Mouse (Mus musculus): ENCODE data around the gene Ush1c. TPM values are rescaled to one million over a fixed set of nuclear protein-coding genes. Genes with fewer than 3 reads are reported as not detected.
"Not testable (repeated sequence)": the region's sequence is repeated elsewhere in the genome, so short reads cannot be mapped to it uniquely, and the experiment has no call there.

Ush1c gene
- total RNA-seq, 2 experiments from 2014 or later, result 0.16 TPM; not detected in 1

DNA sequence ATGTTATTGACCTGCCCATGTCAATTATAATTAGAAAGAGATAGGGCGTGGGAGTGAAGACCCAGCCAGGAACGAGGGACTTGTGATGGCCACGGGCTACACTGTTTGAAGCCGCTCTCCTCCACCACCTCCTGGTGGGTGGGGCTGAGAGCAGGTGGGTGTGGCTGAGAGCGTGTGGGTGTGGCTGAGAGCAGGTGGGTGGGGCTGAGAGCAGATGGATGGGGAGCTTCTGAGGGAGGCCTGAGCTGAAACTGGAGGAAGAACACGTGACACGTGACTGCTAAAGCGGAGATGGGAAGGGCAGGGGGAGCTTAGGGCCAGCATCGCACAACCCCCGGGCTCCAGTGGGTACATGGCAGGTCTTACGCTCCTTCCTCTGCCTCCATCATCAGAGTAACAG is 19.9 kb downstream of the Ush1c start:
- DNase-seq (ENCODE audit: extremely low spot score in 1 of 2, low spot score in 2 of 2), result no peak
- intact Hi-C loops (cut with DNase I), result no loop called here

DNA sequence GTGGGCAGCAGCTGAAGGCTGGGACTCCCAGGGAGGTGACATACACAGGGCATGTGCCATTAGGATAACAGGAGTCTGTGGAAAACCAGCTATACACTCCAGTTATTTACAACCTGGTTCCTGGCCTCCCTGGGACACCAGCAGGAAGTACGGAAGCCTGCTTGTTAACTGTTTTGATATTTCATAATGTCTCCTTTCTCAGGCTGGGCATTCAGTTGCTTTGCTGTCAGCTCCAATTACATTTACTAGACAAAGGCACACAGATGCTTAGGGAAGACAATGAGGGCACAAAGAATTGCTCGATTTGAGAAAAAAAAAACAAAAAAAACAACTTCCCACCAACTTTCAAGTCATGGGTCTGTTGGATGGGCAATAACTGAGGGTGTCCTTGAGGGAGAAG is 21.8 kb downstream of the Ush1c start:
- intact Hi-C loops (cut with DNase I), result no loop called here
- no peak for DNase-seq (ENCODE audit: extremely low spot score in 1 of 2, low spot score in 2 of 2)

GRCm38 (mm10) chr7:46210276-46210675 is 28.0 kb downstream of the Ush1c start:
- intact Hi-C loops (cut with DNase I), result no loop called here
- no peak for DNase-seq (ENCODE audit: extremely low spot score in 1 of 2, low spot score in 2 of 2)

DNA sequence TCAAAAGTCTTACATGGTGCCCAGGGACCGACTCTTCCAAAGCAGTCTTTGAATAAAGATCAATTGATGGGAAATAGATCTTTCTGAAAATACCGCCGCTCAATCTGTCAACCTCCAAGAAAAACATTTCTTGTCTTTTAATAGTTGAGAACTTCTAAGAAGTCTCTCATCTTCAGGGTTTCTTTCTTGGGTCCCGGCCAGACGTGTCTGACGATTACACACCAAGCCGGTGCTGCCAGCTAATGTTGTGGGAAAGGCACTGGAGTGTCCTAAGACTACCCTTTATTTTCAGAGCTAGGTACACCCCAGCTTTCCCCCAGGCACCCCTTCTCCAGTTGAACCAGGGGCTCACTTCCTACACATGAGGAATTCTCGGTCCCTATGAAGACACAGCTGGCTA is 30.2 kb downstream of the Ush1c start:
- intact Hi-C loops (cut with DNase I), result no loop called here
- DNase-seq (ENCODE audit: extremely low spot score in 1 of 2, low spot score in 2 of 2), result peak; percentile 28 to 50

- DNase-seq (ENCODE audit: extremely low spot score in 1 of 2, low spot score in 2 of 2), result no peak
- intact Hi-C loops (cut with DNase I), result loop anchor here (2.0 kb wide), 1 partner anchor 106 kb away; no protein-coding TSS in a partner anchor
Measured at GRCm38 (mm10) chr7:46204775-46205174, 33.5 kb downstream of the Ush1c start.

GRCm38 (mm10) chr7:46204046-46204471 is 34.2 kb downstream of the Ush1c start:
- intact Hi-C loops (cut with DNase I), result loop anchor here (2.0 kb wide), 1 partner anchor 105 kb away; no protein-coding TSS in a partner anchor
- DNase-seq (ENCODE audit: extremely low spot score in 1 of 2, low spot score in 2 of 2), result peak; percentile 43 to 56

DNA sequence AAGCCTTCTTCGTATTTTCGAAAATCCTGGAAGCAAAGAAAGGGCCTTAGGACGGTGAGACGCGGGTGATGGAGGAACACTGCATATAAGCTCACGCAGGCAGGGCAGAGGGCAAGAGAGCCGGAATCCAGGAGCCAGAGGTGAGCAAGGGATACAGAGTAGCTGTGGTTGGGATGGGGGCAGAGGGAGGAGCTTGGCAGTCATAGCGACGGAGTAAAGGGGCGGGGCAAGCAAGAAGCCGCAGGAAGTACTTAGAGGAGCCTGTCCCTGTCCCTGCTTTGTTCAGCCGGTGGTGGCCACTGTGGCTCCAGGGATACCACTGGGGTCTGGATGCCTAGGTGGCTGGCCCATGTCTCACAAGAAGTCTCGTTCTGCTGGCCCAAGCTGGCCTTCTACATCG is 36.7 kb downstream of the Ush1c start:
- DNase-seq (ENCODE audit: extremely low spot score in 1 of 2, low spot score in 2 of 2), result no peak
- intact Hi-C loops (cut with DNase I), result no loop called here

GRCm38 (mm10) chr7:46200021-46200420 is 38.3 kb downstream of the Ush1c start:
- intact Hi-C loops (cut with DNase I), result no loop called here
- DNase-seq (ENCODE audit: extremely low spot score in 1 of 2, low spot score in 2 of 2), result no peak

DNA sequence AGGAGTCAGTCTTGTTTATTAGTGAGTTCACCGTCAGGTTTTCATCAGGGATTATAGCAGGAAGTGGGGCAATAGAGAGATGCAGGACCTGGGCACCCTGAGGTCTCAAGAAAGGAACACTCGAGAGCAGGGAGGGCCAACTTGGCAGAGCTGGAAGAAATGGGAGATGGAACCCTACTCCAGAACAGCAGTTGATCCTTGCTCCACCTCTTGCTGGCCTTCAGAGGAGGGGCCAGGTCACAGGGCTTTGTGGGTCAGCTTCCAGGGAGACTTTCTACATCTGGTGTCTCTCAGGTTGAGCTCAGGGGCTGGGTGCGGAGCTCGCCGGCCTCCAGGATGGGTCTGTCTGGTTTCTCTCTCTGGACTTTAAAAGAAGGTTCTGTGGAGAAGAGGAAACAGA is 42.9 kb downstream of the Ush1c start:
- no peak for DNase-seq (ENCODE audit: extremely low spot score in 1 of 2, low spot score in 2 of 2)
- intact Hi-C loops (cut with DNase I), result no loop called here

GRCm38 (mm10) chr7:46184232-46184631 is 54.1 kb downstream of the Ush1c start:
- no peak for DNase-seq (ENCODE audit: extremely low spot score in 1 of 2, low spot score in 2 of 2)
- intact Hi-C loops (cut with DNase I), result no loop called here

- intact Hi-C loops (cut with DNase I), result loop anchor here (2.0 kb wide), 1 partner anchor 85 kb away; no protein-coding TSS in a partner anchor
- DNase-seq (ENCODE audit: extremely low spot score in 1 of 2, low spot score in 2 of 2), result peak in 1 of 2 experiments; percentile 55
Measured at GRCm38 (mm10) chr7:46181590-46181989, 56.7 kb downstream of the Ush1c start.

DNA sequence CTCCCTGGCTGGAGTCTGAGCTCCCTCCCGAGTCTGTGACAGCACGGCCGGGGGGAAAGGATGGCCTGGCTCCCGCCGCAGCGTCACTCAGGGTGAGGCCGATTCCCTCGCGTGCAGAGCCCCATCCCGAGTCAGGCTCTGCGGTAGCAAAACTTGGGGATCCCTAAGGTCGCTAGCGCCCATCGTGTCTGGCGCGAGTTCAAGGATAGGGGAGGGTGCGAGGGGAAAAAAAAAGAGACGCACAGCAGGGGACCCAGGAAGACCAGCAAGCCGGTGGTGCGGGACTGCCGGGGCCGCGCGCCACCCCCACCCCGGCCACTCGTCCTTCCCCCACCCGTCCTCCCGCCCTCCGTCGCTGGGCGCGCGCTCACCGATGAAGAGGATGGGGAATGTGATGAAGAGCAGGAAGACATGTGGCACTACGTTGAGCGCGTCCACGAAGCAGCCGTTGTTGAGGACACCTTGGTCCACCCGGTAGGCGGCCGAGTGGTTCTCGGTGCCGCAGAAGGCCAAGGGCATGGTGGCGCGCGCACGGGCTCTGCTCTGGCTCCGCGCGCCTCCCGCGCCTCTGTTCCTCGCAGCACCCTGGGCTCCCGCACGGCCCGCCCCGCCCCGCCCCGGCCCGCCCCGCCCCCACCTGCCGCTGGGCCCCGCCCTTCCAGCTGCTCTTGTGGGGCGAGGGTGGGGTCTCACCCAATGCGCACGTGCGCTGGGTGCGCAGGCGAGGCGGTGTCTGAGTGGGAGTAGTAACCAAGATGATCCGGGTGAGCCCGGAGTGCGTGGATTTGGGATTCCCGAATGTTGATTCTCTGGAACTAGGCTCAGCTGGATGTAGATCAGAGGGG is 58.6 kb downstream of the Ush1c start, which contains the start of gene Abcc8:
Gene Abcc8, minus strand, starts transcription at position 603 of the 845 bp plus-strand sequence.
- intact Hi-C loops (cut with DNase I), result loop anchor here (2.0 kb wide), 1 partner anchor 83 kb away; no protein-coding TSS in a partner anchor
- peak in 1 of 2 experiments; percentile 58 for DNase-seq (ENCODE audit: extremely low spot score in 1 of 2, low spot score in 2 of 2)

DNA sequence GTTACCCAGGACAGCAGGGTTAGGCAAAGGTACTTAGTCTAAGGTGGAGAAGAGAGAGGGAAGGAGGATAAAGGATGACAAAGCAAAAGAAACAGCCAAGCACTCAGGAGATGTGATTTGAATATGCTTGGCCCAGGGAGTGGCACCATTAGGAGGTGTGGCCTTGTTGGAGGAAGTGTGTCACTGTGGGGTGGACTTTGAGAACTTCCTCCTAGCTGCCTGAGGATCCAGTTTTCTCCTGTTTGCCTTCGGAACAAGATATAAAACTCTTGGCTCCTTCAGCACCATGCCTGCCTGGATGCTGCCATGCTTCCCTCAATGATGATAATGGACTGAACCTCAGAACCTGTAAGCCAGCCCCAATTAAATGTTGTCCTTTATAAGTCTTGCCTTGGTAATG is 69.3 kb downstream of the Ush1c start:
- intact Hi-C loops (cut with DNase I); DNase-seq (ENCODE audit: extremely low spot score in 1 of 2, low spot score in 2 of 2): not testable (repeated sequence)

GRCm38 (mm10) chr7:46168402-46168801 is 69.9 kb downstream of the Ush1c start:
- intact Hi-C loops (cut with DNase I), result no loop called here

GRCm38 (mm10) chr7:46167901-46168300 is 70.4 kb downstream of the Ush1c start:
- intact Hi-C loops (cut with DNase I), result no loop called here
- no peak for DNase-seq (ENCODE audit: extremely low spot score in 1 of 2, low spot score in 2 of 2)

More at GRCm38 (mm10) chr7:46168402-46168801, 69.9 kb downstream of the Ush1c start:
- no peak for DNase-seq (ENCODE audit: extremely low spot score in 1 of 2, low spot score in 2 of 2)

DNA sequence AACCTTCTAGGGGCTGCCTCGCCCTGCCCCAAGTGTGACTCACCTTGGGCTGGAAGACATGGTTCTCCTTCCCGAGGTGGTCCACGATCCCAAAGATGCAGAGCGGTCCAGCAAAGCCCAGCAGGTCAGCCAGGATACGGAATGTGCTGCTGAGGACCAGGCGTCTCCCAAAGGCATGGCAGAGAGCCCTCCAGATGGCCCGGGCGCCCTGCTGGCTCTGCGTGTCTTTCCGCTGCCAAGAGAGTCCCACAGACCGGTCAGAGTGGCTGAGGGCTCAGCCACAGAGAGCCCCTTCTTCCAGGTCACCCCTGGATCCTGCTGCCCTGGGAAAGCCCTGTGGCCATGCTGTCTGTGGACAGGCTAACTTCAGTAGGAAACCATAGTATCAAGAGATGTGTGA is 72.4 kb downstream of the Ush1c start:
- DNase-seq (ENCODE audit: extremely low spot score in 1 of 2, low spot score in 2 of 2), result no peak

DNA sequence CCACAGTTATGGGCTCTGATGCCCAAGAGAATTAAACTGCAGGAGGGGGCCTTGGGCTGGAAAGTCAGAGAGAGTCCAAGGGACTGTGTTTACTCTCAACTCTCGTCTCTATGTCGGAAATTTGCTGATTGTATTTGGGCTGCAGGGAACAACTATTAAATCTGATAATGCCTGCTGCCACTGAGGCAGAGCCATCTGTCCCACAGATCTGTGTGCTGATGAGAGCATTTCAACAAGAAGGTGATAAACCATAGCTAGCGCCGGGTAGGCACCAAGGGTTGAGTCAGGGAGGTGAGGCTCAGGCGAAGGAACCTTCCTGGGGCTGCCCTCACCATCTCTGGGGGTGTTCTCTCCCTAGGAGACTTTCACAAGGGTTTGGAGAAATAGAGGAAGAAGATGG is 75.6 kb downstream of the Ush1c start:
- intact Hi-C loops (cut with DNase I), result no loop called here
- DNase-seq (ENCODE audit: extremely low spot score in 1 of 2, low spot score in 2 of 2), result no peak

More for the DNA sequence above, 72.4 kb downstream of the Ush1c start:
- intact Hi-C loops (cut with DNase I), result no loop called here

DNA sequence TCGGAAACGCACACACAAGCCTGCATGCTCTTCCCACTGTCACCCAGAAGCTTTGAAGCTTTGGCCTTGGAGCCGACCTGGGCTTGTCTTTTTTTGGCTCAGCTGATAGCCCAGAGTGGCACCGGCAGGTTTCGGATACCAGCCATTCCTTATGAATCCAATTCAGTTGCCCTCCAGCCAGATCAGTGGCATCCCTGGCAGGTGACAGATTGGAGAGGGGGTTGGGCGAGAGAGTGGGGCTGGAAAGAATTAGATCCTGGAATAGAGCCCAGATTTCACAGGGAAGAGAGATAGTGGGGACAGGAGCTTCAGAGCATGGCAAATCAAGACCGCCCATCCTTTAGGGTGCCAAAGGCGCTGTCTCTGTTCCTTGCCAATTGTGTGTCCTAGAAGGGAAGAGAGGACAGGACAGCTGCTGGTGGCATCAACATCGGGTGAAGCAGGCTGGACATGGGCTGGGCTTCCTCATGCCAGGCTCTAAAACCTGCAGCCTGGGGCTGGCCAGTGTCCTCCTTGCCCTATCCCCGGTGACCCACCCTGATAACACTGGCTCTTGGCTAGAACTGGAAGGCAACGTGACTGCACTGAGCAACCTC is 76.1 kb downstream of the Ush1c start:
- intact Hi-C loops (cut with DNase I), result no loop called here
- DNase-seq (ENCODE audit: extremely low spot score in 1 of 2, low spot score in 2 of 2), result no peak

- intact Hi-C loops (cut with DNase I), result no loop called here
- DNase-seq (ENCODE audit: extremely low spot score in 1 of 2, low spot score in 2 of 2), result no peak
Measured at GRCm38 (mm10) chr7:46161615-46162014, 76.7 kb downstream of the Ush1c start.

DNA sequence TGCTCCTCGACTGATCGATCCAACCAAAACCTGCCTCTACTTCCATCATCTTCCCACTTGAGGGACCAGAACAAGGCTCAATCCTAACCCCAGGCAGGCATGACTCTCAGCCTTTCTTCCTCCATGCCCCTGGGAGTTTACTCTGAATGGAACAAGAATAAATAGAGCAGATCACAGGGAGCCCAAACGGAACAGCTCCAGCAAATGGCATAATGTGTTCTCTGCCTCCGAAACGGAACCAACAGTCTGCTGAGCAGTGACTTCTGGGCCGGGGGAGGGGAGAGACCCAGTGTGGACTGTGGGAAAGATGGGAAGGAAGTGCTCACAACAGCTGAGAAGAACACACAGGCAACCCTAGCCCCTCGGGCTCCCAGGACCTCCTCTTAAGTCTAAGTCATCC is 80.6 kb downstream of the Ush1c start:
- DNase-seq (ENCODE audit: extremely low spot score in 1 of 2, low spot score in 2 of 2), result no peak
- intact Hi-C loops (cut with DNase I), result no loop called here
